Mouse (Mus musculus) intestine, embryonic 14.5 days (tissue): ENCODE data around the gene Hoxa1. TPM values are rescaled to one million over a fixed set of nuclear protein-coding genes. Genes with fewer than 3 reads are reported as not detected.

ENCODE experiments used
- ATAC-seq: fragments of 200-750 bp; cut with Nextera tagmentation; replicated peaks from 2 replicates; pipeline ENCODE4 v1.8.0; 2017; ENCODE audit warnings: low read depth, moderate number of reproducible peaks, moderate TSS enrichment, moderate library complexity; ENCODE audit not compliant: low FRiP score, low TSS enrichment
- DNase-seq: peaks from one replicate; pipeline ENCODE4 v3.0.0-alpha.2; 2018; ENCODE audit warnings: low spot score
- H3K27ac ChIP-seq: fragments of 300-500 bp; sonication (generic); 2 replicates; pipeline ENCODE4 v1.5.1; 2014; ENCODE audit warnings: low read depth, mild to moderate bottlenecking, control low read depth
- H3K27me3 ChIP-seq: fragments of 300-500 bp; sonication (generic); replicated peaks from 2 replicates; pipeline ENCODE4 v1.6.1; 2014; ENCODE audit warnings: low read length, control low read depth; ENCODE audit not compliant: control insufficient read depth, insufficient read depth
- H3K36me3 ChIP-seq: fragments of 300-500 bp; sonication (generic); 2 replicates; pipeline ENCODE4 v1.6.1; 2014; ENCODE audit warnings: low read length, control low read depth; ENCODE audit not compliant: control insufficient read depth, insufficient read depth
- H3K4me1 ChIP-seq: fragments of 300-500 bp; sonication (generic); replicated peaks from 2 replicates; pipeline ENCODE4 v1.6.1; 2014; ENCODE audit warnings: low read length, control low read depth, mixed read lengths; ENCODE audit not compliant: control insufficient read depth, insufficient read depth
- H3K4me2 ChIP-seq: fragments of 300-500 bp; sonication (generic); 2 replicates; pipeline ENCODE4 v1.6.1; 2014; ENCODE audit warnings: low read length
- H3K4me3 ChIP-seq: fragments of 300-500 bp; sonication (generic); 2 replicates; pipeline ENCODE4 v1.5.1; 2014; ENCODE audit warnings: low read depth, low read length, control low read depth, mixed read lengths
- H3K9ac ChIP-seq: fragments of 300-500 bp; sonication (generic); 2 replicates; pipeline ENCODE4 v1.6.1; 2014; ENCODE audit warnings: mild to moderate bottlenecking, low read length
- H3K9me3 ChIP-seq: fragments of 300-500 bp; sonication (generic); 2 replicates; pipeline ENCODE4 v1.6.1; 2016; ENCODE audit warnings: low read length, control low read depth; ENCODE audit not compliant: control insufficient read depth
- WGBS: fragments of 180-500 bp; shearing (Covaris S2); extraction: QIAGEN DNeasy Blood & Tissue Kit; methylation state at CpG from one replicate; pipeline ENCODE4 v1.1.7; 2014; 5-methylcytosine and 5-hydroxymethylcytosine counted together
- polyA plus RNA-seq: library from polyadenylated mRNA; unstranded; fragments of >200 nt; fragmentation: Nextera tagmentation; extraction: Ambion mirVana; gene quantifications from 2 replicates; pipeline ENCODE4 v1.2.1, GENCODE M21; 2014

Gene Hoxa1
- polyA plus RNA-seq, 1 experiment from 2014 or later, result 1.4 TPM

DNA sequence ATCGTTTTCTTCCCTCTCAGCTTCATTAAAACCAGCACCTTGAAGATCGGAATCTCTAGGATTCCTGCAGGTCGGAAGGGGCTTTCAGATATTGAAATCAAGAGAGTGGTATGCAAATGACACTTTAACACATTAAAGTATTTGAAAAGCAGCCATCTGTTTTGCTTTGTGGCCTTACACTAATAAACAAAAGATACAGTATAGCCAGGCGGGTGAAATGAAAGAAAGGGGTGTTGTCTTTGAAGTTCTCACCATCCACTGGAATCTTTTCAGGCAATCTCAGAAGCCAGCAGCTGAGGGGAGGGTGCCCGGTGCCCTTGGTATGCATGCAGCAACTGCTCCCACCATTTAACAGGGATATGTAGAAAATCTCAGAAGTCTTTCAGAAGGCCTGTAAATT, 4.1 kb downstream of the Hoxa1 start:
- Histone ChIP-seq H3K4me3 (no peak overlapping the region), H3K9ac (no peak overlapping the region), H3K9me3 (no peaks in the 10 kb centered on the region), H3K4me1 (peaks cover 21% of the 10 kb centered on the region), H3K36me3 (no peaks in the 10 kb centered on the region), H3K27me3 (peaks cover 56% of the 10 kb centered on the region), H3K4me2 (no peak overlapping the region), H3K27ac (no peak overlapping the region)
- no peak for ATAC-seq
- no peak for DNase-seq
- 64% methylated on average over 5 of the region's 5 CpGs for WGBS

DNA sequence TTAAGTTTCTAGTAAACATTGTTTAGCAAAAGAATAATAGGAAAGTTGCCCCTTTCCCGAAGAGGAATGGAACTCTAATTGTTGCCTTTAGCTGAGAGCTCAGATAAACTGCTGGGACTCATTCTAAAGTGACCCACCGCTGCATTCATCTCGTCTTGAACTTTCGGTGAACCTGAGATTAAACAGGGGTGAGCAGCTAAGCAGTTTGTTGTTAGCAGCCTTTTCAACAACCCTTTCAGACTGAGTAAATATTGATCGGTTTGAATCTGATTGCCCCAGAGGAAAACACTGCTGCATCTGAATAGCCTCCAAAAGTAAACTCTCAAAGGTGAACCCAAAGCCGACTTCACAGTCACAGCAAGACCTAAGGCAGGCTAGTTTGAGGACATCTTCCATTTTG, 4.8 kb downstream of the Hoxa1 start:
- Histone ChIP-seq H3K9ac (no peak overlapping the region), H3K4me3 (no peak overlapping the region), H3K27me3 (peaks cover 56% of the 10 kb centered on the region), H3K27ac (no peak overlapping the region), H3K36me3 (no peaks in the 10 kb centered on the region), H3K4me1 (peaks cover 21% of the 10 kb centered on the region), H3K4me2 (no peak overlapping the region), H3K9me3 (no peaks in the 10 kb centered on the region)
- DNase-seq (no peak), ATAC-seq (no peak)
- 13% methylated on average over 6 of the region's 6 CpGs for WGBS

DNA sequence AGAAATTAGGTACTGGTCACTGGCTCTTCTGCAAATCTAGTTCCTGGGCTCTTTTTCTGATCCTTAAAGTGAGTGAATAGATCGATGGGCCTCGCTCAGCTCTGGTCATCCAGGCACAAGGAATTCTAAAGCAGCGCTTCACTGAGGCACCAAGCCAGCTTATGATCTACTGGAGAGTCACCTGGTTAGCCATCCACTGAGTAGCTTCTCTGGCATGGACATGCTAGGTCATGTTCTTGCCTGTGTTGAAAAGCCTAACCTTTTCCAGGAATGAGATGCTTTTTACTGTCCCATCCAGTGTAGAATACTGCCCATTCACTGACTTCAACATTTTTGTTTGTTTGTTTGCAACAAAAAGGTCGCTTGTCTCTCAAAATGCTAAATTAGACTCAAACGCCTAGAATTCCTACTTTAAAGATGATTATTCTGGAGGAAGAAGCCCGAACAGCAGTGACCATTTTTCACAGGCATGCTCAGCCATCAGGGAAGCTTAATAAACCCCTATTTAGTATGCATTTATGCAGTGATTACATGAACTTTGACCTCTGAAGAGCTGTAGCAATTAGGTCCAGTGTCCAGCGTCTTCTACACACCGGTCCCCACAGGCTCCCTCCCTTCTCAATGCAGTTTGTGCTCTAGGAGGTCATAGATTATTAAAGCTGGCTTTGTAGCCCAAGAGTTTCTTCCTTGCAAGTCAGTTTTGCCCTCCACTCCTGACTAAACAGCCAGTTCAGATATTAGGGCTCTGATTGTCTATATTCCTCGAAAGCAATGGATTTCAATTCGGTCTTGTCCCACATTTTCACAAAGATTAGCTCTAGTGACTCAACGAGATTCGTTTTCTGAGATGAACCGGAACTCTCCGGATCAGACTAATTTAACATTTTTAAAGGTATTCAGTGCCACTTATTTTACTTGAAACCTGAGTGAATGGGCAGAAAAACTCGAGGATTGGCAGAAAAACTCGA, 5.6 kb downstream of the Hoxa1 start:
- Histone ChIP-seq H3K9ac (no peak overlapping the region), H3K9me3 (no peaks in the 10 kb centered on the region), H3K4me1 (peaks cover 18% of the 10 kb centered on the region), H3K4me2 (no peak overlapping the region), H3K36me3 (no peaks in the 10 kb centered on the region), H3K27me3 (peaks cover 54% of the 10 kb centered on the region), H3K4me3 (no peak overlapping the region), H3K27ac (no peak overlapping the region)
- DNase-seq (peak; percentile 54), ATAC-seq (no peak)
- 37% methylated on average over 16 of the region's 16 CpGs for WGBS

DNA sequence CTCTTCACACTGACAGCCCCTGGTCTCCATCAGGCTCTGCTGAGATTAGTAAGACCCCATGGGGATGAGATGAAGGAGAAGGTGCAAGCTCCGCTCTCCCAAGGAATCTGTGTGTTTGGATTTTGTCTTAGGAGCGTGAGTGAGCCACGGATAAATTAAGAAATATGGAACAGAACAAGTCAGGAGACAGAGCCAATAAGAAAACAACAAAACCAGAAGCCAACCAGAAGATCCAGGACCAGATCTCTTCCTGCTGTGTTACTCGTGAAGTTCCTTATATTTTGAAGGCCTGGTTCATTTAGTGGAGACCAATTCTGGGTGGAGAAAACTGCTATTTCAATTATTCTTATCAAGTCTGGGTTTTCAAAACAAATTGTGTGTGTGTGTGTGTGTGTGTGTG, 6.5 kb downstream of the Hoxa1 start:
- ATAC-seq, result 0 out of 2 replicates have a peak, but pooled peaks have one; percentile 14
- peaks cover 44% of the 10 kb centered on the region for H3K27me3 ChIP-seq

DNA sequence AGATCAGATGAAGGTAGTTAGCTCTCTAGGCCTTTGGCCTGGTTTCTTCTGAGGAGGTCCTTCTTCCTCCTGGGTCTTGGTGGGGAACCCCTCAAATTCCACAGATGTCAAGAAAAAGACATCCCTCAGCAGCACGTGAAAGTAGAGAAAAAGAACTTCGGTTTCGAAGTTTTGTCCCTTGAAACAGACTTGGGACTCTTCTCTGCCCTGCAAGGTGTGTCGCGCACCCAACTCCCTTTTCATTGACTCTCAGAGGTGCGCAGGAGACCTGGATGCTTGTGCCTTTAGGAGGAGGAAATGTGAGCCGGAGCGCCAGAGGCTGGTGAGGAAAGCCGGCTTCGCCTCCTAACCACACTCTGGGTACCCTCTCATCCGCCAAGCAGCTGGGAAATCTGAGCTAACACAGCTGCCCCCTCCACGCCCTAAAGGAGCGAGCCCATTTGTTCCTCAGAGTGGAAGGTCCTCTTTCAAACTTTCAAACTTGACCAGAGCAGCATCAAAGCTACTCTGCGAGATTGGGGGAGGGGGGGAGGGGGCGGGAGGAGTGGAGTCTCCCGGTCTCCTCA, 7.6 kb downstream of the Hoxa1 start:
- 9% methylated on average over 16 of the region's 16 CpGs for WGBS
- no peaks in the 10 kb centered on the region for H3K36me3 ChIP-seq
- no peaks in the 10 kb centered on the region for H3K9me3 ChIP-seq
- peaks cover 11% of the 10 kb centered on the region for H3K4me1 ChIP-seq
- H3K4me2 ChIP-seq, result peak overlapping the region; percentile 37
- DNase-seq (no peak), ATAC-seq (peak; percentile 51; the same call in 1 of the 2 replicates)
- H3K27me3 ChIP-seq, result peaks cover 34% of the 10 kb centered on the region
- no peak overlapping the region for H3K4me3 ChIP-seq
- H3K9ac ChIP-seq, result no peak overlapping the region
- no peak overlapping the region for H3K27ac ChIP-seq

More for the DNA sequence above, 6.5 kb downstream of the Hoxa1 start:
- no peak overlapping the region for H3K27ac ChIP-seq
- H3K4me2 ChIP-seq, result no peak overlapping the region
- no peaks in the 10 kb centered on the region for H3K36me3 ChIP-seq
- DNase-seq, result no peak
- no peaks in the 10 kb centered on the region for H3K9me3 ChIP-seq
- peaks cover 11% of the 10 kb centered on the region for H3K4me1 ChIP-seq
- no peak overlapping the region for H3K9ac ChIP-seq
- no peak overlapping the region for H3K4me3 ChIP-seq
- 41% methylated on average over 4 of the region's 4 CpGs for WGBS

DNA sequence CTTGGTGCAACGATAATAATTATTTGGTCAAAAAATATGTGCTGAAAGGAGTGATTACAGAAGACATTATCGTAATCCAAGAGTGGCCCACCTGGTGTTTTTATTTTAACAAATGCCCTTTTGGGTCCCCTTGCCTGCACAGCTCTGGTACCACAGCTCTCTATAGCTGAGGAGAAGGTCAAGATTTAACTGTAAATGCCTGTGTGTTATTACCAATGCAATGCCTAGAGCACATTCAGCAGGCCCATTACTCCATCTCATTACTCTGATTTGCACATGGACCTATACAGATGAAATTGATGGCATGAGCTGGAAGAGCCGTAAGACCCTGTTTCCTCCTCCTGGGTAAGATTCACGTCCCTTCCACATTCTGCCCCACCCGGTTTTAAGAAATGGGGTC, 19.0 kb downstream of the Hoxa1 start:
- 81% methylated on average over 5 of the region's 5 CpGs for WGBS
- H3K4me1 ChIP-seq, result 0 out of 2 replicates have a peak, but pooled peaks cover 7% of the 10 kb centered on the region
- DNase-seq, result peak; percentile 47
- no peak for ATAC-seq
- no peak overlapping the region for H3K4me2 ChIP-seq
- H3K9me3 ChIP-seq, result no peaks in the 10 kb centered on the region
- no peak overlapping the region for H3K4me3 ChIP-seq
- H3K27me3 ChIP-seq, result no peaks in the 10 kb centered on the region
- no peak overlapping the region for H3K27ac ChIP-seq
- no peak overlapping the region for H3K9ac ChIP-seq
- H3K36me3 ChIP-seq, result no peaks in the 10 kb centered on the region

DNA sequence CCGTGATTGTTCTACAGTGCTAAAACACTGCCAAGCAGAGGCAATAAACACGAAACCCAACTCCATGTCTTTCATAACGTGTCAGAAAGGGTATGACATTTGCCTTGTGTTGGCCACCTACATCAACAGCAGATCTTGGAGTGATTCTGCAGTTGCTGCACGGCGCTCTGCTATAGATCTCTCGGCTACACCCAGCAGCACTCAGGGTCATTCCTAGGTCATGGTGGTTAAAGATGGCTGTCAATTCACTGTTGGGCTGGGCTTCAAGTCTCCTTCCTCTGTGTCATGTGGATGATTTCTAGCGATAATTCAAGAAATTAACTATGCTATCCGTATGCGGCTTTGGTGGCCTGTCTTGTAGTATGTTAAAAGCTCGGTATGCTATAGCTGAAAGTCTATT, 19.5 kb downstream of the Hoxa1 start:
- WGBS, result 37% methylated on average over 10 of the region's 10 CpGs
- Histone ChIP-seq H3K4me1 (0 out of 2 replicates have a peak, but pooled peaks cover 7% of the 10 kb centered on the region), H3K9ac (no peak overlapping the region), H3K27ac (no peak overlapping the region), H3K4me2 (no peak overlapping the region), H3K4me3 (no peak overlapping the region), H3K36me3 (no peaks in the 10 kb centered on the region), H3K9me3 (no peaks in the 10 kb centered on the region), H3K27me3 (no peaks in the 10 kb centered on the region)
- ATAC-seq, result no peak
- DNase-seq, result peak; percentile 47

DNA sequence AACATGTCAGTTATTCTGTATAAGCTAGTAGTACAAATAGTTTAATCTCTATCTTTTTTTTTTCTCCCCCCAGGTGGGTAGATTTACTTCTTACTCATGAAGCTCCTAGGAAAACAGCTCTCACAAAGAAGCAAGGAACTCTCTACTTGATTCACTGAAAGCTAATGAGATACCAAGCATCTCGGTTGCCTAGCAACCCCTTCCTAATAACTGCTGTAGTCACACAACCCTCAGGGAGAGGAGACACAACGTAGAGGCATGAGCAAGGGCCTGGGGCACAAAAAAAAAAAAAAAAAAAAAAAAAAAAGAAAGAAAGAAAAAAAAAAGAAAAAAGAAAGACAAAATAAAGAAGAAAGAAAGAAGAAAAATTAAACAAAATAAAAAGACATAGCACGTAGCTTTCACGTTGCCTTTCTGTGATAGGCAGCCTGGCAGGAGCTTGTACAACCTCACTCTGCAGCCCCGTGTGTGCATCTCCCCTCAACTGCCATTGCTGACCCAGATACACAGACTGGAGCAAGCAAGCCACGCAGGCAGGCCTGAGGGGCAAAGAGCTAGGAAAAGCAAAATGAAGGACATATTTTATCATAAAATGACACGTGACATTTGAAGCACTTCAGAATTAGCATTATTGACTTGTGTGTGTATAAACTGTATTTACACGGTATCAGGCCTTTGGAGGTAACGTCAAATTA, 20.1 kb downstream of the Hoxa1 start:
- H3K36me3 ChIP-seq, result no peaks in the 10 kb centered on the region
- DNase-seq, result peak; percentile 50
- WGBS, result 62% methylated on average over 9 of the region's 9 CpGs

More for the DNA sequence above, 20.1 kb downstream of the Hoxa1 start:
- Histone ChIP-seq H3K4me2 (no peak overlapping the region), H3K27me3 (no peaks in the 10 kb centered on the region), H3K4me3 (no peak overlapping the region), H3K4me1 (0 out of 2 replicates have a peak, but pooled peaks cover 7% of the 10 kb centered on the region), H3K27ac (no peak overlapping the region), H3K9me3 (no peaks in the 10 kb centered on the region), H3K9ac (no peak overlapping the region)
- ATAC-seq, result no peak
